Mouse (Mus musculus) C2C12 (cell line): ENCODE measurements around the gene Mocs1. TPM values are rescaled to one million over a fixed set of nuclear protein-coding genes. Genes with fewer than 3 reads are reported as not detected.

Source experiments
- H3K27me3 ChIP-seq: one replicate; pipeline ENCODE4 v1.6.1; 2011; ENCODE audit not compliant: control insufficient read depth, insufficient read depth, insufficient read length
- H3K36me3 ChIP-seq: one replicate; pipeline ENCODE4 v1.6.1; 2011; ENCODE audit not compliant: control insufficient read depth, insufficient read depth
- H3K4me3 ChIP-seq: one replicate; pipeline ENCODE4 v1.5.1; 2011; ENCODE audit warnings: mild to moderate bottlenecking, control low read depth; ENCODE audit not compliant: poor library complexity, insufficient read depth, severe bottlenecking
- H3K79me2 ChIP-seq: one replicate; pipeline ENCODE4 v1.6.1; 2011; ENCODE audit not compliant: control insufficient read depth, insufficient read depth
- H3K79me3 ChIP-seq: one replicate; pipeline ENCODE4 v1.6.1; 2011; ENCODE audit warnings: low read depth, control low read depth
- H3ac ChIP-seq: one replicate; pipeline ENCODE3; 2011; ENCODE audit warnings: low read depth; ENCODE audit not compliant: control insufficient read depth, insufficient read length
- CEBPB ChIP-seq: IDR thresholded peaks from one replicate; pipeline ENCODE4 v1.6.1; 2011; ENCODE audit warnings: low read depth, mild to moderate bottlenecking, control low read depth, moderate library complexity
- CTCF ChIP-seq: IDR thresholded peaks from one replicate; pipeline ENCODE4 v1.5.1; 2011; ENCODE audit not compliant: control insufficient read depth, insufficient read depth, insufficient read length
- FOSL1 ChIP-seq: IDR thresholded peaks from one replicate; pipeline ENCODE4 v1.8.0; 2011; ENCODE audit warnings: mild to moderate bottlenecking, low read length; ENCODE audit not compliant: poor library complexity, insufficient read depth, severe bottlenecking
- MAX ChIP-seq: IDR thresholded peaks from one replicate; pipeline ENCODE4 v1.6.1; 2011; ENCODE audit warnings: mild to moderate bottlenecking, control low read depth
- MYOD1 ChIP-seq: IDR thresholded peaks from one replicate; pipeline ENCODE4 v1.6.1; 2011; ENCODE audit warnings: low read depth; ENCODE audit not compliant: control insufficient read depth, insufficient read length
- MYOG ChIP-seq: IDR thresholded peaks from one replicate; pipeline ENCODE4 v1.6.1; 2011; ENCODE audit not compliant: control insufficient read depth, insufficient read length; ENCODE audit errors: extremely low read depth
- USF1 ChIP-seq: IDR thresholded peaks from one replicate; pipeline ENCODE4 v1.6.1; 2011; ENCODE audit warnings: low read depth, mild to moderate bottlenecking, control low read depth, moderate library complexity
- polyA plus RNA-seq: library from polyadenylated mRNA; unstranded; fragments of >200 nt; fragmentation: generic; extraction: Trizol; gene quantifications from one replicate; pipeline ENCODE4 v1.2.1, GENCODE M21; 2012; ENCODE audit warnings: missing spikeins

Gene Mocs1
- polyA plus RNA-seq, 1 experiment: 13.7 TPM

GRCm38 (mm10) chr17:49499635-49500034 lies 71.5 kb downstream of the Mocs1 start:
- H3K79me3 ChIP-seq: no peaks in the 10 kb centered on the region
- TF ChIP-seq MYOD1: no peak
- no peak for TF ChIP-seq MYOG
- TF ChIP-seq CTCF: no peak
- no peak for TF ChIP-seq CEBPB
- no peak for TF ChIP-seq USF1
- TF ChIP-seq MAX: no peak
- TF ChIP-seq FOSL1: no peak
- H3K4me3 ChIP-seq: no peak overlapping the region
- no peak overlapping the region for H3ac ChIP-seq
- H3K79me2 ChIP-seq: no peaks in the 10 kb centered on the region
- H3K36me3 ChIP-seq: no peaks in the 10 kb centered on the region
- no peaks in the 10 kb centered on the region for H3K27me3 ChIP-seq

- H3ac ChIP-seq: no peak overlapping the region
- no peak for TF ChIP-seq MYOG
- no peak for TF ChIP-seq CTCF
- TF ChIP-seq FOSL1: no peak
- no peak for TF ChIP-seq MYOD1
- TF ChIP-seq MAX: no peak
- TF ChIP-seq USF1: no peak
- TF ChIP-seq CEBPB: no peak
- no peaks in the 10 kb centered on the region for H3K27me3 ChIP-seq
- no peaks in the 10 kb centered on the region for H3K79me3 ChIP-seq
- H3K36me3 ChIP-seq: no peaks in the 10 kb centered on the region
- no peaks in the 10 kb centered on the region for H3K79me2 ChIP-seq
- H3K4me3 ChIP-seq: no peak overlapping the region
These were observed 72.1 kb downstream of the Mocs1 start for GRCm38 (mm10) chr17:49500234-49500633.

- Histone ChIP-seq H3ac (no peak overlapping the region), H3K36me3 (no peaks in the 10 kb centered on the region), H3K79me2 (no peaks in the 10 kb centered on the region), H3K4me3 (no peak overlapping the region), H3K79me3 (no peaks in the 10 kb centered on the region), H3K27me3 (no peaks in the 10 kb centered on the region)
- no peak for TF ChIP-seq CEBPB
- TF ChIP-seq CTCF: no peak
- no peak for TF ChIP-seq MYOD1
- no peak for TF ChIP-seq FOSL1
- TF ChIP-seq MAX: no peak
- TF ChIP-seq USF1: no peak
- no peak for TF ChIP-seq MYOG
These were observed 75.2 kb downstream of the Mocs1 start for GRCm38 (mm10) chr17:49503246-49503900.

Other genes starting within 250 kb of the Mocs1 start
- gene Daam2, start 136.0 kb downstream of the Mocs1 start, polyA plus RNA-seq: 1.5 TPM
- gene Kif6, start 186.8 kb downstream of the Mocs1 start, polyA plus RNA-seq: 0.27 TPM